Mouse (Mus musculus) c-Kit-positive CD71-negative TER-119-negative erythroid progenitor cells, embryonic 14.5 days (primary cell): ENCODE results near the gene Gfer.
"Not testable (repeated sequence)": the region's sequence is repeated elsewhere in the genome, so short reads cannot be mapped to it uniquely, and the experiment has no call there.

Experiments
- DNase-seq: peaks from one replicate; pipeline ENCODE4 v3.0.0-alpha.2; 2013; ENCODE audit warnings: low read depth

Gfer gene

GRCm38 (mm10) chr17:24722220-24722924, 26.4 kb upstream of the Gfer start:
- no peak for DNase-seq

- not testable (repeated sequence) for DNase-seq
Observed at GRCm38 (mm10) chr17:24721383-24721955, 25.5 kb upstream of the Gfer start.

- DNase-seq: not testable (repeated sequence)
Observed at GRCm38 (mm10) chr17:24720616-24721015, 24.7 kb upstream of the Gfer start.

GRCm38 (mm10) chr17:24719494-24720222, 23.7 kb upstream of the Gfer start:
- peak; percentile 96 for DNase-seq

GRCm38 (mm10) chr17:24718938-24719337, 23.0 kb upstream of the Gfer start:
- DNase-seq: not testable (repeated sequence)

DNA sequence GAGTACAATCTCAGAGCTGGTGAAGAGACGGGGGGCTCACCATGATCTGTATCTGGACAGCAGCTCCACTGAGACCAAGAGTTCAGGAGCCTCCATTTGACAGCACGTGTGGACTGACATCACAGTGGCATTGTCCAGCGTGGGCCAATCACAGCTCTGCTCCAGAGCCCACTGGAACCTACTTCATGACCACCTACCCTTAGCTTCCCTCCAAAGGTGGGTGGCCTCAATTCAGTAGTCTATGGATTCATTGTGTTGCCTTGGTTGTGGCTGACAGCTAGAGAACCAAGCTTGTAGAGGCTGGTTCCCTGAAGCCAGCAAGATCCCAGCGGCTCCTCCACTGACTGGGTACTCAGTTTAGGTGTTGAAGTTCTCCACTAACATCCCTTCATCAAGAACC, 22.0 kb upstream of the Gfer start, which contains the start of the genes Rnf151 and Rps2:
Gene Rnf151, minus strand, starts transcription at position 121 of the 400 bp plus-strand sequence.
Gene Rps2, plus strand, starts transcription at position 174 of the 400 bp plus-strand sequence.
- no peak for DNase-seq

GRCm38 (mm10) chr17:24716166-24716682, 20.3 kb upstream of the Gfer start:
- no peak for DNase-seq

GRCm38 (mm10) chr17:24715556-24715955, 19.6 kb upstream of the Gfer start:
- no peak for DNase-seq

DNA sequence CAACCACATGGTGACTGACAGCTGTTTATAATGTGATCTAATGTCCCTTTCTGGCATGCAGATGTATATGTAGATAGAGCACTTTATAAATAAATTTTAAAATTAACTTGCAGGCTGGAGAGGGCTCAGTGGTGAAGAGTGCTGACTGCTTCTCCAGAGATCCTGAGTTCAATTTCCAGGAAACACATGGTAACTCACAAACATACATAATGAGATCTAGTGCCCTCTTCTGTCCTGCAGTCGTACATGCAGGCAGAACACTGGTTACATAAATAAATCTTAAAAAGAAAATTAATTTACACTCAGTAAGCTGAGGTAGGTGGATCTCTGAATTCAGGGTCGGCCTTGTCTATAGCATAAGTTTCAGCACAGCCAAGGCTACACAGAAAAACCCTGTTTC, 12.7 kb upstream of the Gfer start:
- no peak for DNase-seq

- DNase-seq: no peak
Observed at GRCm38 (mm10) chr17:24707801-24708425, 12.0 kb upstream of the Gfer start.

DNA sequence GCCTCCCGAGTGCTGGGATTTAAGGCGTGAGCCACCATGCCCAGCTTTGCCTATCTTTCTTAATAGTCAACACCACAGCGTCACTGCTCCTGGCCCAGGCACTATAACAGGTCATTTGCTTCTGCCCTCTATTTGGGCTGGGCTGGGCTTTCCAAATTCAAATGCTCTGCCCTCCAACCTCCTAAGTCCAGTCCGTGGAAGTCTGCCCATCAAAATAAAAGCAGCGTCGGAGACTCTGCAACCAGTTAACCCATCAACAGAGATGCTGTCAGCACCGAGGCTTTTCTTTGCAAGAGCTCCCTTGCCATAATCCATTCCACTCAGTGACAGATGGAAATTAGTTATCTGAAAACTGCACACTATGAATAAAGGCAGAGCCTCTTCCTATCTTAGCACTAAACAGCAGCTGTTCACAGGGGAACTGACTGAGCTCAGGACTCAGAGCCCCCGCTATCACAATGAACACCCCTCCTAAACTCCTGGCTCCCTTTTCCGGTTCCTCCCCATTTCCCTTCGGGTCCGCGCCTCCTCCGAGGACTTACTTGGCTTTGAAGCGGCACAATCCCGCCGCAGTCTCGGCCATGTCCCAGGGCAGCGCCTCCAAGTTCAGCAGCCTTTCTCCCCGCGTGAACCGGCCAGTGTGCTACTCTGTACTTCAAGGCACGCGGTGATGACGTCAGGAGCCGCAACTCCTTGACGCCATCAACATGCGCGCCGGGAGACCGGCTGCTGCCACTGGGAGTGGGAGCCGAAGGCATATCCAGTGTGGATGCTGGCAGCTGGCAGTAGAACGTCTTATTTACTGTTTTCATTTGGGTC, 11.2 kb upstream of the Gfer start, which contains the start of gene Tbl3:
Gene Tbl3, minus strand, starts transcription at position 679 of the 819 bp plus-strand sequence.
- DNase-seq: peak; percentile 89

- no peak for DNase-seq
Observed at GRCm38 (mm10) chr17:24705821-24706220, 9.9 kb upstream of the Gfer start.

DNA sequence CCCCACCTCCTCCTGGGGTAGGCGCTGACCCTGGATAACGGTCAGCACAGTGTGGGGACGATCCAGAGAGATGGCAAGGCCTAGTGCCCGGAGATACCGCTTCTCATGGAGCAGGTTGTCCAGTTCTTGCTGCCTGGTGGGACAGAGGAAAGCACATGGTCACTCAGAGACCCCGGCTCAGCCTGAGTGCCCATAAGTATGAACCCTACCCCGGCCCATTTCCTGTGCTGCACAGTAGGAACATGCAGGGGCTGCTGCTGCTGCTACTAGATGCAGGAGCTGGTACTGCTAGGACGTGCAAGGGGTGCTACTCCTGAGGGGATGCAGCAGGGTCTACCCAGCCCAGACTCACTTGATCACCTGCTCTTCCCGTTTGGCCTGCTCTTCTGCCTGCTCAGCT, 5.3 kb upstream of the Gfer start:
- no peak for DNase-seq

- no peak for DNase-seq
Observed at GRCm38 (mm10) chr17:24699473-24699872, 3.5 kb upstream of the Gfer start.

- DNase-seq: no peak
Observed at GRCm38 (mm10) chr17:24698715-24699114, 2.8 kb upstream of the Gfer start.

DNA sequence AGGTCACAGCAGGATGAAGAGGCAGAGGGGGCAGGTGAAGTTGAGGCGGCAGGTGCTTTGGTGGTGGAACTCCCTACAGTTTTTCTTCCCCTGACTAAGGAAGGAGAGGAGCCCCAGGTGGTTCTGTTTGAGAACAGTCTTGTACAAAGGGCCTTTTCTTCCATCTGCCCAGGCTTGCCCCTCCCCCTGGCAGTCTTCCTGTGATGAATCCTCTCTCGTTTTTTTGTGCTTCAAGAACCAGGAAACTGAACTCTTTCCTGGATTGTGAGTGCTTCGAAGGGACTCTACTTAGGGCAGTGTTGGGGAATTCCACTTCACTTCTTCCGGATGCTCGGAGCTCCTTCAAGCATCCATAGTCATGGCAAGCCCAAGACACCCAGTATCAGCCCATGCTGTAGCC, 2.0 kb upstream of the Gfer start:
- no peak for DNase-seq

GRCm38 (mm10) chr17:24695326-24696010, 488 bp downstream of the Gfer start:
- no peak for DNase-seq

DNA sequence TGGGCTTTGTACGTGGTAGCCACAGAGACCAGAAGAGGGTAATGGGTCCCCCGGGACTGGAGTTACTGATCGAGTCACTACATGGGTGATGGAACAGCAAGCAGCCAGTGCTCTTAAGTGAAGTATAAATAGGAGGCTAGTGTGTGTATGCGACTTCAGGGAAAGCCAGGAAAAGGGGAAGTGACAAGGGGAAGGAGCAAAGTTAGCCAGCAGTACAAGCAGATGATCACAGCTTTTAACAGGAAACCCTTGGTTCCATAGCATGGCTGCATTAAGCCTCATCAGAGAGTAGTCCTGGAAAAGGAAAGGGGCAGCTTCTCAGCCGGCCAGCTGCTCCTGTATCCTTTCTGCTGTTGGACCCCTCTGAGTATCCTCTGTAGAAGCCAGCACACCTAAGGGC, 3.6 kb downstream of the Gfer start:
- no peak for DNase-seq

- no peak for DNase-seq
Observed at GRCm38 (mm10) chr17:24689251-24690081, 6.5 kb downstream of the Gfer start, which contains the start of gene Syngr3. Syngr3 (minus strand) TSS chr17:24689955.

DNA sequence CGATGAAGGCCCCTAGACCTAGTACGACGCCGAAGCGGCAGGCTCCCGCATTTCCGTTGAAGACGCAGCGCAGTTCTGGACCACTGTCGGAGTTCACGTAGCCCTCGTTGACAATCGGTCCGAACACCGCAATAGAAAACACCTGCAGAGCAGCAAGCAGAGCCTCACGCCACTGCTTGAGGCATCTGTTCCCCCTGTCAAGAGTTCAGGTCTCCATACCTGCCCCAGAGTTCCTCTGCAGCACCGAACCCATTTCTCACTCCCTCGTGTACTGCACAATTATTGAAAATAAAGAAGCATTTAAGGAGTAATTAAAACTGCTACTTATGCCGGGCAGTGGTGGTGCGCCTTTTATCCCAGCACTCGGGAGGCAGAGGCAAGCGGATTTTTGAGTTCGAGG, 8.4 kb downstream of the Gfer start:
- DNase-seq: no peak
